Mouse (Mus musculus): ENCODE results near the gene Stt3a.

Stt3a gene

GRCm38 (mm10) chr9:36767203-36768143 lies at the start of gene Stt3a:
Gene Stt3a, minus strand, starts transcription at chr9:36767679.
- DNase-seq (ENCODE audit: extremely low read depth, low read depth) = peak; percentile 99

- DNase-seq (ENCODE audit: extremely low read depth, low read depth) = peak; percentile 51
Observed at GRCm38 (mm10) chr9:36814486-36814885, 47.0 kb upstream of the Stt3a start.

GRCm38 (mm10) chr9:36808126-36808785 lies 40.8 kb upstream of the Stt3a start:
- no peak for DNase-seq (ENCODE audit: extremely low read depth, low read depth)

GRCm38 (mm10) chr9:36805256-36805975 lies 37.9 kb upstream of the Stt3a start:
- DNase-seq (ENCODE audit: extremely low read depth, low read depth) = no peak

- no peak for DNase-seq (ENCODE audit: extremely low read depth, low read depth)
Observed at GRCm38 (mm10) chr9:36803926-36804325, 36.4 kb upstream of the Stt3a start.

- no peak for DNase-seq (ENCODE audit: extremely low read depth, low read depth)
Observed at GRCm38 (mm10) chr9:36803386-36803785, 35.9 kb upstream of the Stt3a start.

GRCm38 (mm10) chr9:36802951-36803350 lies 35.5 kb upstream of the Stt3a start:
- DNase-seq (ENCODE audit: extremely low read depth, low read depth) = no peak

- DNase-seq (ENCODE audit: extremely low read depth, low read depth) = no peak
Observed at GRCm38 (mm10) chr9:36801961-36802360, 34.5 kb upstream of the Stt3a start.

GRCm38 (mm10) chr9:36796781-36797555 lies 29.5 kb upstream of the Stt3a start, which contains the start of gene Ei24:
Gene Ei24, minus strand, starts transcription at chr9:36797393.
- no peak for DNase-seq (ENCODE audit: extremely low read depth, low read depth)

- DNase-seq (ENCODE audit: extremely low read depth, low read depth) = no peak
Observed at GRCm38 (mm10) chr9:36796224-36796623, 28.7 kb upstream of the Stt3a start.

- DNase-seq (ENCODE audit: extremely low read depth, low read depth) = no peak
Observed at GRCm38 (mm10) chr9:36795556-36795955, 28.1 kb upstream of the Stt3a start.

- no peak for DNase-seq (ENCODE audit: extremely low read depth, low read depth)
Observed at GRCm38 (mm10) chr9:36794487-36794886, 27.0 kb upstream of the Stt3a start.

- DNase-seq (ENCODE audit: extremely low read depth, low read depth) = no peak
Observed at GRCm38 (mm10) chr9:36792191-36792590, 24.7 kb upstream of the Stt3a start.

- DNase-seq (ENCODE audit: extremely low read depth, low read depth) = no peak
Observed at GRCm38 (mm10) chr9:36783921-36784320, 16.4 kb upstream of the Stt3a start.

- no peak for DNase-seq (ENCODE audit: extremely low read depth, low read depth)
Observed at GRCm38 (mm10) chr9:36769048-36769413, 1.6 kb upstream of the Stt3a start.

GRCm38 (mm10) chr9:36768156-36769047 lies 923 bp upstream of the Stt3a start:
- peak; percentile 42 for DNase-seq (ENCODE audit: extremely low read depth, low read depth)

GRCm38 (mm10) chr9:36764378-36764777 lies 3.1 kb downstream of the Stt3a start:
- no peak for DNase-seq (ENCODE audit: extremely low read depth, low read depth)

- peak; percentile 34 for DNase-seq (ENCODE audit: extremely low read depth, low read depth)
Observed at GRCm38 (mm10) chr9:36727034-36727755, 40.3 kb downstream of the Stt3a start, which contains the start of gene Chek1. Gene Chek1, minus strand, starts transcription at chr9:36727065.

Data from MEL-GATA-1-ER (cell line).